In the genomic region with DNA sequence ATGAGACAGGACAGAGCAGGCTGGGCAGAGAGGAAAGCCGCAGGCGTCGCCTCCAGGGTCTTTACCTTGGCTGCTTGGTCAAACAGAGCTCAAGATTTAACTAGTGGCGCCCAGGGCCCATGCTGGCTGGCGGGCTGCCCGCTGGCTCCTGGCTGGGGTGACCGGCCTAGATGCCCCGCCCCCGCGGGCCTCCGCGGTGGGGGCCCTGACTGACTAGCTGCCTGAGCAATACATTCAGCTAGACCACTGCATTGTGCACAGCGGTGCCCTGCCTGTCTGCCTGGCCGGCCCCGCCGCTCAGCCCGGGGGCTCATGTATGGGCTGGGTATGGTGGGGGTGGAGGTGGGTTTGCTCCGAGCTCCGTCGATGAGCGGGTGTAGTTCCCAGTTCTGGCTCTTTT, we compare ENCODE assay signal across 11 mouse cellular contexts. TPM values are rescaled to one million over a fixed set of nuclear protein-coding genes. Genes with fewer than 3 reads are reported as not detected.
DNase-seq lines count a peak whose midpoint lies in the region; ATAC-seq and TF ChIP-seq lines count a peak whose summit lies in the region.
"Had no signal": no experiment of that assay in that cellular context is flagged by ENCODE, and none has a peak within 500 bp of the region (broad histone marks: within the 10 kb centered on the region; RNA-seq: fewer than 3 reads in every experiment).

No protein-coding gene starts in this region.

- no peaks in the 10 kb centered on the region for H3K9me3 ChIP-seq in lung, embryonic 16.5 days (ENCODE audit: control insufficient read depth, low read length)
- no peaks in the 10 kb centered on the region for H3K9me3 ChIP-seq in midbrain, embryonic 13.5 days
- no peaks in the 10 kb centered on the region for H3K9me3 ChIP-seq in limb, embryonic 10.5 days (replicated peaks)
- H3K9me3 ChIP-seq: megakaryocyte, embryonic 14.5 days had no signal

- H3K36me3 ChIP-seq in lung, embryonic 16.5 days (ENCODE audit: control insufficient read depth, insufficient read depth, low read length), result peaks cover 58% of the 10 kb centered on the region
- H3K36me3 ChIP-seq in midbrain, embryonic 13.5 days, result peaks cover 84% of the 10 kb centered on the region
- H3K36me3 ChIP-seq in limb, embryonic 10.5 days, result peaks cover 97% of the 10 kb centered on the region

- H3K27ac ChIP-seq in lung, embryonic 16.5 days (ENCODE audit: low read length), result no peak overlapping the region
- H3K27ac ChIP-seq in midbrain, embryonic 13.5 days, result no peak overlapping the region
- H3K27ac ChIP-seq in limb, embryonic 10.5 days, result no peak overlapping the region

- DNase-seq in heart, adult 11 months, result peak; percentile 89
- no peak for DNase-seq in heart, adult 8-10 months (ENCODE audit: low spot score)
- DNase-seq in lung, adult 18-20 months, result no peak
- DNase-seq in brain, embryonic 14.5 days (ENCODE audit: low read depth), result peak; percentile 56
- no peak for DNase-seq in limb, embryonic 10.5 days (ENCODE audit: low spot score)
- DNase-seq in layer of hippocampus, adult 18-20 months (ENCODE audit: low spot score in 2 of 2), result no peak
- DNase-seq: thymus, adult 2 months had no signal

- peaks cover 23% of the 10 kb centered on the region for H3K4me1 ChIP-seq in lung, embryonic 16.5 days (replicated peaks; ENCODE audit: control insufficient read depth, insufficient read depth, low read length)
- peaks cover 32% of the 10 kb centered on the region for H3K4me1 ChIP-seq in midbrain, embryonic 13.5 days (replicated peaks)
- H3K4me1 ChIP-seq in limb, embryonic 10.5 days, result peaks cover 18% of the 10 kb centered on the region

- no peak for TF ChIP-seq POLR2A in brain, embryonic 14.5 days (IDR thresholded peaks at IDR 0.05; ENCODE audit: borderline replicate concordance, extremely low read depth, insufficient read depth, insufficient read length, poor library complexity, severe bottlenecking)

- H3K9ac ChIP-seq in lung, embryonic 16.5 days (ENCODE audit: low read length), result no peak overlapping the region
- H3K9ac ChIP-seq in midbrain, embryonic 13.5 days (replicated peaks), result no peak overlapping the region

- no peak overlapping the region for H3K4me2 ChIP-seq in lung, embryonic 16.5 days (ENCODE audit: low read depth, low read length)
- no peak overlapping the region for H3K4me2 ChIP-seq in midbrain, embryonic 13.5 days (replicated peaks)

- peak; percentile 59 for ATAC-seq in lung, embryonic 16.5 days (ENCODE audit: low read depth)
- 0 out of 2 replicates have a peak, but pooled peaks have one; percentile 43 for ATAC-seq in midbrain, embryonic 13.5 days

- H3K4me3 ChIP-seq in lung, embryonic 16.5 days (ENCODE audit: low read length), result no peak overlapping the region
- H3K4me3 ChIP-seq in midbrain, embryonic 13.5 days (replicated peaks), result no peak overlapping the region
- no peak overlapping the region for H3K4me3 ChIP-seq in limb, embryonic 10.5 days

- WGBS in lung, embryonic 16.5 days, result 73% methylated on average over 21 of the region's 21 CpGs
- WGBS in midbrain, embryonic 13.5 days, result 75% methylated on average over 21 of the region's 21 CpGs
- WGBS in limb, embryonic 10.5 days, result 93% methylated on average over 21 of the region's 21 CpGs

- TF ChIP-seq CTCF in brain, embryonic 14.5 days (IDR thresholded peaks at IDR 0.05; ENCODE audit: borderline replicate concordance, extremely low read depth, insufficient read depth, insufficient read length), result no peak

- H3K27me3 ChIP-seq in lung, embryonic 16.5 days (ENCODE audit: control insufficient read depth, insufficient read depth, low read depth, low read length), result no peaks in the 10 kb centered on the region
- no peaks in the 10 kb centered on the region for H3K27me3 ChIP-seq in midbrain, embryonic 13.5 days
- no peaks in the 10 kb centered on the region for H3K27me3 ChIP-seq in limb, embryonic 10.5 days (ENCODE audit: low read depth, poor library complexity, severe bottlenecking)
- H3K27me3 ChIP-seq: CH12.LX; megakaryocyte, embryonic 14.5 days had no signal

RNA-seq across cellular contexts. Expression of a gene that starts 6.2 kb away (rescaled TPM):
- 10 to 100 TPM; 54.4 to 62.6 (median 60.3) TPM for total RNA-seq in heart, adult 8-10 months (2022)
- polyA plus RNA-seq in lung, embryonic 16.5 days (2015; fragmentation: Nextera tagmentation; extraction: Ambion mirVana), result 141 and 144 TPM in 2 replicates
- polyA plus RNA-seq in brain, embryonic 14.5 days (2012; rRNA removed), result 211 and 216 TPM in 2 replicates
- 116 and 123 TPM in 2 replicates for polyA plus RNA-seq in midbrain, embryonic 13.5 days (2015; fragmentation: Nextera tagmentation; extraction: Ambion mirVana)
- 200 and 201 TPM in 2 replicates for polyA plus RNA-seq in limb, embryonic 10.5 days (2016; fragmentation: Nextera tagmentation; extraction: Ambion mirVana)
- total RNA-seq in layer of hippocampus, adult 18-20 months (2021), result 100 to 1,000 TPM; 202 to 234 TPM

RNA-seq across cellular contexts. Expression of a gene that starts 6.8 kb away (rescaled TPM):
- 10 to 100 TPM in 2 of 4 experiments, 1 to 10 TPM in 2; 7.7 to 10.4 (median 9.7) TPM for total RNA-seq in heart, adult 8-10 months (2022)
- polyA plus RNA-seq in lung, embryonic 16.5 days (2015; fragmentation: Nextera tagmentation; extraction: Ambion mirVana), result 5.1 and 5.6 TPM in 2 replicates
- polyA plus RNA-seq in brain, embryonic 14.5 days (2012; rRNA removed), result 10.0 and 11.9 TPM in 2 replicates
- 9.7 and 10.0 TPM in 2 replicates for polyA plus RNA-seq in midbrain, embryonic 13.5 days (2015; fragmentation: Nextera tagmentation; extraction: Ambion mirVana)
- polyA plus RNA-seq in limb, embryonic 10.5 days (2016; fragmentation: Nextera tagmentation; extraction: Ambion mirVana), result 8.1 and 8.5 TPM in 2 replicates
- total RNA-seq in layer of hippocampus, adult 18-20 months (2021), result 10 to 100 TPM; 10.9 to 11.7 TPM

RNA-seq across cellular contexts. Expression of a gene that starts 13.0 kb away (rescaled TPM):
- total RNA-seq in heart, adult 8-10 months (2022), result 10 to 100 TPM; 11.5 to 13.2 (median 12.4) TPM
- polyA plus RNA-seq in lung, embryonic 16.5 days (2015; fragmentation: Nextera tagmentation; extraction: Ambion mirVana), result 90.5 and 94.0 TPM in 2 replicates
- 25.7 and 33.0 TPM in 2 replicates for polyA plus RNA-seq in brain, embryonic 14.5 days (2012; rRNA removed)
- 19.8 and 22.1 TPM in 2 replicates for polyA plus RNA-seq in midbrain, embryonic 13.5 days (2015; fragmentation: Nextera tagmentation; extraction: Ambion mirVana)
- polyA plus RNA-seq in limb, embryonic 10.5 days (2016; fragmentation: Nextera tagmentation; extraction: Ambion mirVana), result 73.4 and 75.9 TPM in 2 replicates
- 1 to 10 TPM; 5.4 to 6.2 TPM for total RNA-seq in layer of hippocampus, adult 18-20 months (2021)

RNA-seq across cellular contexts. Expression of a gene that starts 13.9 kb away (rescaled TPM):
- 1 to 10 TPM; 1.5 to 3.3 (median 1.9) TPM for total RNA-seq in heart, adult 8-10 months (2022)
- 1.9 and 2.6 TPM in 2 replicates for polyA plus RNA-seq in lung, embryonic 16.5 days (2015; fragmentation: Nextera tagmentation; extraction: Ambion mirVana)
- 18.8 and 32.5 TPM in 2 replicates for polyA plus RNA-seq in brain, embryonic 14.5 days (2012; rRNA removed)
- polyA plus RNA-seq in midbrain, embryonic 13.5 days (2015; fragmentation: Nextera tagmentation; extraction: Ambion mirVana), result 11.2 and 11.3 TPM in 2 replicates
- 1.7 and 1.8 TPM in 2 replicates for polyA plus RNA-seq in limb, embryonic 10.5 days (2016; fragmentation: Nextera tagmentation; extraction: Ambion mirVana)
- 10 to 100 TPM; 55.3 to 56.2 TPM for total RNA-seq in layer of hippocampus, adult 18-20 months (2021)

RNA-seq across cellular contexts. Expression of a gene that starts 32.1 kb away (rescaled TPM):
- total RNA-seq in heart, adult 8-10 months (2022), result 1 to 10 TPM; 1.3 to 2.1 (median 2.0) TPM
- 11.6 and 12.5 TPM in 2 replicates for polyA plus RNA-seq in lung, embryonic 16.5 days (2015; fragmentation: Nextera tagmentation; extraction: Ambion mirVana)
- polyA plus RNA-seq in brain, embryonic 14.5 days (2012; rRNA removed), result 34.0 and 34.8 TPM in 2 replicates
- polyA plus RNA-seq in midbrain, embryonic 13.5 days (2015; fragmentation: Nextera tagmentation; extraction: Ambion mirVana), result 21.8 and 23.4 TPM in 2 replicates
- polyA plus RNA-seq in limb, embryonic 10.5 days (2016; fragmentation: Nextera tagmentation; extraction: Ambion mirVana), result 10.4 and 10.6 TPM in 2 replicates
- 10 to 100 TPM; 21.6 to 23.7 TPM for total RNA-seq in layer of hippocampus, adult 18-20 months (2021)

Comparison
In these comparisons a context has a peak if more than half of its experiments do, and no peak if none do; other contexts are left out.
1. DNase-seq: peak in heart, adult 11 months (single experiment) and brain, embryonic 14.5 days (single experiment); none in heart, adult 8-10 months (single experiment), lung, adult 18-20 months (0 of 2), limb, embryonic 10.5 days (single experiment) and layer of hippocampus, adult 18-20 months (0 of 2).